Mouse (Mus musculus) kidney, adult 2 months (tissue): ENCODE data around the gene Il17re.

Source experiments
- CTCF ChIP-seq: fragments of 200-500 bp; conservative IDR thresholded peaks from 2 replicates; pipeline ENCODE4 v1.5.1; 2011; ENCODE audit warnings: low read depth, mild to moderate bottlenecking, control low read depth, low read length, moderate library complexity, mixed read lengths; ENCODE audit not compliant: insufficient read depth, insufficient read length
- POLR2A ChIP-seq: fragments of 200-500 bp; IDR thresholded peaks from one replicate; pipeline ENCODE4 v1.6.1; 2011; ENCODE audit warnings: low read depth, low read length, control low read depth

DNA sequence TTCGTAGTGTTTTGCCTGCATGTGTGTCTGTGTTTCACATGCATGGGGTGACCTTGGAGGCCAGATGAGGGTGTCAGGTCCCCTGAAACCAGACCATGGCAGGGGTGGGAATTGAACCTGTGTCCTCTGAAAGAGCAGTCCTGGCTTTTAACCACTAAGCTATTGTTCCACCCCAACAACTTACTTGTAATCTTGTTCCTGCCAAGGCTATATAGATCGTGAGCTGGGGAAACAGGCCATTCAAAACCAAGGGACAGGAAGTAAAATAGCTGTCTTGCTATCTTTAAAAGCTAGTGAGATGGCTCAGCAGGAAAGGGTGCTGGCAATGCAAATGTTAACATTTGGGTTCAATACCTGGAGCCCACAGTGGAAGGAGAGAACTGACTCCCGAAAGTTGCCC, 28.3 kb upstream of the Il17re start:
- TF ChIP-seq CTCF (no peak), POLR2A (no peak)
